Mouse (Mus musculus) neural tube, embryonic 11.5 days (tissue): Measurements from ENCODE around the gene Igf2bp1. TPM values are rescaled to one million over a fixed set of nuclear protein-coding genes. Genes with fewer than 3 reads are reported as not detected.

Experiments
- ATAC-seq: fragments of 200-750 bp; cut with Nextera tagmentation; 2 replicates; pipeline ENCODE4 v1.8.0; 2017; ENCODE audit warnings: moderate number of reproducible peaks, mild to moderate bottlenecking, moderate TSS enrichment, moderate library complexity; ENCODE audit not compliant: insufficient read depth, low FRiP score, low TSS enrichment
- DNase-seq: peaks from one replicate; pipeline ENCODE4 v3.0.0-alpha.2; 2015; ENCODE audit warnings: low spot score
- H3K27ac ChIP-seq: fragments of 300-500 bp; sonication (generic); 2 replicates; pipeline ENCODE4 v1.5.1; 2014; ENCODE audit warnings: low read depth, mild to moderate bottlenecking, low read length
- H3K27me3 ChIP-seq: fragments of 300-500 bp; sonication (generic); 2 replicates; pipeline ENCODE4 v1.6.1; 2014; ENCODE audit warnings: mild to moderate bottlenecking, low read length, mixed read lengths; ENCODE audit not compliant: control insufficient read depth, insufficient read depth
- H3K36me3 ChIP-seq: fragments of 300-500 bp; sonication (generic); 2 replicates; pipeline ENCODE4 v1.6.1; 2014; ENCODE audit warnings: mild to moderate bottlenecking, low read length, moderate library complexity, mixed read lengths; ENCODE audit not compliant: control insufficient read depth, insufficient read depth
- H3K4me1 ChIP-seq: fragments of 300-500 bp; sonication (generic); 2 replicates; pipeline ENCODE4 v1.6.1; 2014; ENCODE audit warnings: low read length, mixed read lengths; ENCODE audit not compliant: control insufficient read depth, insufficient read depth
- H3K4me2 ChIP-seq: fragments of 300-500 bp; sonication (generic); 2 replicates; pipeline ENCODE4 v1.6.1; 2014; ENCODE audit warnings: low read depth, mild to moderate bottlenecking, moderate library complexity
- H3K4me3 ChIP-seq: fragments of 300-500 bp; sonication (generic); 2 replicates; pipeline ENCODE4 v1.5.1; 2014; ENCODE audit warnings: low read depth, low read length
- H3K9ac ChIP-seq: fragments of 300-500 bp; sonication (generic); 2 replicates; pipeline ENCODE4 v1.6.1; 2014; ENCODE audit warnings: mild to moderate bottlenecking, low read length
- H3K9me3 ChIP-seq: fragments of 300-500 bp; sonication (generic); 2 replicates; pipeline ENCODE4 v1.6.1; 2016; ENCODE audit warnings: low read length; ENCODE audit not compliant: control insufficient read depth
- WGBS: fragments of 180-500 bp; shearing (Covaris S2); extraction: QIAGEN DNeasy Blood & Tissue Kit; methylation state at CpG from one replicate; pipeline ENCODE4 v1.1.7; 2014; 5-methylcytosine and 5-hydroxymethylcytosine counted together
- microRNA-seq: library from miRNA; unstranded; fragments of <30 nt; microRNA quantifications from one replicate; pipeline ENCODE4, GENCODE M21; 2016
- polyA plus RNA-seq: library from polyadenylated mRNA; unstranded; fragments of >200 nt; fragmentation: Nextera tagmentation; extraction: Ambion mirVana; gene quantifications from 2 replicates; pipeline ENCODE4 v1.2.1, GENCODE M21; 2014

The Igf2bp1 gene
- polyA plus RNA-seq, 1 experiment from 2014 or later: 84.4 TPM

DNA sequence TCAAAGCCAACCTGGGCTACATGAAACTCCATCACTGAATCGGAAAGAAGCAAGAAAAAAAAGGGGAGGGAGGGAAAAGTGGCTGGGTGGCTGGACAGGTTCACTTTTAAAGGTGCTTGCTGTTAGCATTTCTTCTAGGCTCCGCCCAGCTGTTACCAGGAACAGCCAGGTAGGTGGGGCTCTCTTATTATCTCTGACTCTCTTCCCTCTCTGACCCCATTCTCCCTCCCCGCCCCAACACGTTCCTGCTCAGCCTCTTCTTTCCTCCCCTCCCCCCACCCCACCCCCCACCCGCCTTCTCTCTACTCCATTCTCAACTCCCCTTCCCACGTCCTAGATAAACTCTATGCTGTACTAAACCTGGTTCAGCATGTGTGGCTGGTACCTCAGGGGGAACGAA lies 94.2 kb downstream of the Igf2bp1 start:
- 19% methylated on average over 5 of the region's 7 CpGs for WGBS
- DNase-seq: no peak
- no peak for ATAC-seq
- Histone ChIP-seq H3K9ac (no peak overlapping the region), H3K4me1 (0 out of 2 replicates have a peak, but pooled peaks cover 4% of the 10 kb centered on the region), H3K27ac (no peak overlapping the region), H3K9me3 (no peaks in the 10 kb centered on the region), H3K4me2 (no peak overlapping the region), H3K36me3 (no peaks in the 10 kb centered on the region), H3K4me3 (no peak overlapping the region), H3K27me3 (peaks cover 47% of the 10 kb centered on the region)

DNA sequence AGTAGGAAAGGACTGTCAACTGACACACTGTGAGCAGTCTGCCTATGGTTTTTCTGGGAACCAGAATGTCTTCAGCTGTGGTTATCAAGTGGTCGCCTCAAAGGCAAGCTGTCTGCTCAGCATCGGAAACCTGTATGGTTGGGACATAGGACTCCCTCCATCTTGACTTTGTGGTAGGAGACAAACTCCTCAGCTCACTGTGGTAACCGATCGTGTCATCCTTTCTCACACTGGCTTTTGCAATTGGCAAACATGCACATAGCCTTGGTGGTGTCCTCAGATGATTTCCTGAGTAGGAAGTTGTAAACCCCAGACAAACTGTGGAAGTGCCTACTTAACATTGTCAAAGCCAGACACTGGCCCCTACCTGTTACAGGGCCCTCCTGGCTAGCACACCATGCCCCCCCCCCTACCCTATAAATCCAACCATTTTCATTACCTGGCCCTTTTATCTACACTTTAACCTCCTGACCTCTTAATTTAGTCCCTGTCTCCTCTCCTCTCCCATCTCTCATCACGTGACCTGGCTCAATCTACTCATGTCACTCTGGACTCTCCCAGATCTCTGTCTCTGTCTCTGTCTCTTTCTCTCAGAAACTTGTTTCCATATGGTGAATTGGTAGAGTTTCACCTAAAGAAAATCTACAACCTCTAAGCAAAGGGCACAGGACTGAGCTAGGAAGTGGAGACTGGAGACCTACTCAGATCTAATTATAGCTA lies 97.8 kb downstream of the Igf2bp1 start:
- H3K36me3 ChIP-seq: no peaks in the 10 kb centered on the region
- WGBS: 85% methylated on average over 5 of the region's 5 CpGs
- no peak overlapping the region for H3K9ac ChIP-seq
- no peak overlapping the region for H3K4me3 ChIP-seq
- DNase-seq (no peak), ATAC-seq (no peak)
- H3K4me1 ChIP-seq: no peaks in the 10 kb centered on the region
- H3K9me3 ChIP-seq: no peaks in the 10 kb centered on the region
- no peak overlapping the region for H3K27ac ChIP-seq
- H3K27me3 ChIP-seq: peaks cover 15% of the 10 kb centered on the region
- no peak overlapping the region for H3K4me2 ChIP-seq

Small RNAs within 50 kb of the gene (microRNA-seq; reads per million reads assigned to microRNA genes)
- gene Mir3063: 3.1 reads per million, percentile 6 among the genes with 10 or more reads in this experiment

Other genes with a start within 250 kb of the Igf2bp1 start
- not detected in 2 replicates for gene Phospho1, start 181.4 kb downstream of the Igf2bp1 start, polyA plus RNA-seq
- 6.6 and 8.5 TPM in 2 replicates for gene Gngt2, start 168.7 kb downstream of the Igf2bp1 start, polyA plus RNA-seq
- gene Abi3, start 163.5 kb downstream of the Igf2bp1 start, polyA plus RNA-seq: 0.82 and 1.4 TPM in 2 replicates
- not detected in 2 replicates for gene B4galnt2, start 91.0 kb downstream of the Igf2bp1 start, polyA plus RNA-seq
- not detected in 2 replicates for gene Gip, start 18.6 kb upstream of the Igf2bp1 start, polyA plus RNA-seq
- 41.7 and 46.6 TPM in 2 replicates for gene Snf8, start 28.9 kb upstream of the Igf2bp1 start, polyA plus RNA-seq
- gene Ube2z, start 59.4 kb upstream of the Igf2bp1 start, polyA plus RNA-seq: 26.7 and 29.7 TPM in 2 replicates
- gene Atp5g1, start 69.7 kb upstream of the Igf2bp1 start, polyA plus RNA-seq: 551 and 560 TPM in 2 replicates
- gene Calcoco2, start 106.0 kb upstream of the Igf2bp1 start, polyA plus RNA-seq: not detected in 2 replicates
- gene Ttll6, start 127.8 kb upstream of the Igf2bp1 start, polyA plus RNA-seq: not detected in 2 replicates
- 0.33 and 0.35 TPM in 2 replicates for gene Hoxb13, start 188.4 kb upstream of the Igf2bp1 start, polyA plus RNA-seq